Mouse (Mus musculus) liver, embryonic 14.5 days (tissue): Measurements from ENCODE around the gene Eng. TPM values are rescaled to one million over a fixed set of nuclear protein-coding genes. Genes with fewer than 3 reads are reported as not detected.

Source experiments
- ATAC-seq: fragments of 200-750 bp; cut with Nextera tagmentation; 2 replicates; pipeline ENCODE4 v1.8.0; 2017; ENCODE audit warnings: moderate number of reproducible peaks, mild to moderate bottlenecking, moderate library complexity; ENCODE audit not compliant: insufficient read depth
- DNase-seq, 3 experiments: peaks; one replicate each; pipeline ENCODE4 v3.0.0-alpha.2; 2012 to 2013; ENCODE audit warnings: low read depth in 3 of 3, low spot score in 3 of 3
- H3K27ac ChIP-seq: fragments of 300-500 bp; sonication (generic); 2 replicates; pipeline ENCODE4 v1.5.1; 2014; ENCODE audit warnings: moderate library complexity, mild to moderate bottlenecking, control low read depth, inconsistent platforms
- H3K27me3 ChIP-seq: fragments of 300-500 bp; sonication (generic); 2 replicates; pipeline ENCODE4 v1.6.1; 2014; ENCODE audit warnings: mild to moderate bottlenecking, low read length, moderate library complexity; ENCODE audit not compliant: control insufficient read depth, insufficient read depth
- H3K36me3 ChIP-seq: fragments of 300-500 bp; sonication (generic); replicated peaks from 2 replicates; pipeline ENCODE4 v1.6.1; 2014; ENCODE audit warnings: low read depth; ENCODE audit not compliant: control insufficient read depth, insufficient read depth
- H3K4me1 ChIP-seq, 2 experiments: fragments of 200-500 bp in 1 of 2; fragments of 300-500 bp in 1 of 2; sonication (generic) in 1 of 2; replicated peaks; 2 replicates each; pipeline ENCODE4 v1.6.1; 2012 to 2014; ENCODE audit warnings: antibody characterized with exemption in 1 of 2, inconsistent platforms in 1 of 2, low read length in 1 of 2; ENCODE audit not compliant: control insufficient read depth in 2 of 2, insufficient read depth in 2 of 2
- H3K4me2 ChIP-seq: fragments of 300-500 bp; sonication (generic); 2 replicates; pipeline ENCODE4 v1.6.1; 2014; ENCODE audit warnings: low read depth, mild to moderate bottlenecking, control low read depth, moderate library complexity
- H3K4me3 ChIP-seq, 2 experiments: fragments of 200-500 bp in 1 of 2; fragments of 300-500 bp in 1 of 2; sonication (generic) in 1 of 2; 2 replicates each; pipeline ENCODE4 v1.5.1; 2012 to 2014; ENCODE audit warnings: low read depth in 2 of 2, low read length in 2 of 2, mild to moderate bottlenecking in 2 of 2, control low read depth in 1 of 2, inconsistent platforms in 1 of 2, moderate library complexity in 1 of 2; ENCODE audit not compliant: insufficient read depth in 1 of 2
- H3K9ac ChIP-seq: fragments of 300-500 bp; sonication (generic); replicated peaks from 2 replicates; pipeline ENCODE4 v1.6.1; 2014; ENCODE audit warnings: mild to moderate bottlenecking, control low read depth, moderate library complexity
- H3K9me3 ChIP-seq: fragments of 300-500 bp; sonication (generic); 2 replicates; pipeline ENCODE4 v1.6.1; 2016; ENCODE audit warnings: low read length, mixed read lengths; ENCODE audit not compliant: control insufficient read depth
- CTCF ChIP-seq: IDR thresholded peaks from 2 replicates; pipeline ENCODE4 v1.5.1; 2016; ENCODE audit warnings: antibody characterized with exemption, low read depth, control low read depth
- EP300 ChIP-seq: IDR thresholded peaks from 2 replicates; pipeline ENCODE4 v1.6.1; 2016; ENCODE audit warnings: antibody characterized with exemption, low read depth
- WGBS: fragments of 180-500 bp; shearing (Covaris S2); extraction: QIAGEN DNeasy Blood & Tissue Kit; methylation state at CpG from one replicate; pipeline ENCODE4 v1.1.7; 2014; ENCODE audit not compliant: insufficient replicate concordance; 5-methylcytosine and 5-hydroxymethylcytosine counted together
- polyA plus RNA-seq, 2 experiments: library from polyadenylated mRNA; depleted of rRNA in 1 of 2; stranded (reverse) in 1 of 2; unstranded in 1 of 2; fragments of >200 nt; fragmentation: Nextera tagmentation in 1 of 2; extraction: Ambion mirVana in 1 of 2; gene quantifications; 2 replicates each; pipeline versions ENCODE4 v1.2.1 to v1.2.3; 2012 to 2014

Gene Eng
- polyA plus RNA-seq, 2 experiments = 13.9 to 15.4 TPM

GRCm38 (mm10) chr2:32658873-32659272 is 12.5 kb downstream of the Eng start:
- no peak overlapping the region for H3K9ac ChIP-seq
- H3K4me2 ChIP-seq = peak overlapping the region; percentile 0
- WGBS = 14% methylated on average over 2 of the region's 2 CpGs
- peak overlapping the region; percentile 15 for H3K27ac ChIP-seq
- no peaks in the 10 kb centered on the region for H3K27me3 ChIP-seq
- TF ChIP-seq CTCF (no peak), EP300 (peak; percentile 75)
- no peak for DNase-seq
- no peaks in the 10 kb centered on the region for H3K36me3 ChIP-seq
- no peaks in the 10 kb centered on the region for H3K9me3 ChIP-seq
- H3K4me1 ChIP-seq = peaks cover 11 to 45% of the 10 kb centered on the region in 2 experiments
- ATAC-seq = peak; percentile 67; the same call in 1 of the 2 replicates
- H3K4me3 ChIP-seq = no peak overlapping the region

GRCm38 (mm10) chr2:32661509-32662107 is 15.2 kb downstream of the Eng start:
- Histone ChIP-seq H3K9ac (no peak overlapping the region), H3K4me1 (peaks cover 5 to 38% of the 10 kb centered on the region in 2 experiments), H3K9me3 (no peaks in the 10 kb centered on the region), H3K27me3 (no peaks in the 10 kb centered on the region), H3K36me3 (no peaks in the 10 kb centered on the region), H3K4me3 (no peak overlapping the region), H3K4me2 (no peak overlapping the region), H3K27ac (no peak overlapping the region)
- TF ChIP-seq CTCF (no peak), EP300 (no peak)
- 37% methylated on average over 7 of the region's 7 CpGs for WGBS
- DNase-seq = no peak
- peak; percentile 56 for ATAC-seq

GRCm38 (mm10) chr2:32662291-32662690 is 15.9 kb downstream of the Eng start:
- no peak overlapping the region for H3K4me2 ChIP-seq
- no peaks in the 10 kb centered on the region for H3K36me3 ChIP-seq
- DNase-seq (no peak), ATAC-seq (no peak)
- no peak for TF ChIP-seq CTCF
- no peak for TF ChIP-seq EP300
- 62% methylated on average over 5 of the region's 5 CpGs for WGBS
- H3K4me3 ChIP-seq = no peak overlapping the region
- H3K27ac ChIP-seq = no peak overlapping the region
- H3K4me1 ChIP-seq = peaks cover 5 to 38% of the 10 kb centered on the region in 2 experiments
- H3K9me3 ChIP-seq = no peaks in the 10 kb centered on the region
- H3K27me3 ChIP-seq = no peaks in the 10 kb centered on the region
- H3K9ac ChIP-seq = no peak overlapping the region

- Histone ChIP-seq H3K4me3 (no peak overlapping the region), H3K27me3 (no peaks in the 10 kb centered on the region), H3K36me3 (no peaks in the 10 kb centered on the region), H3K9ac (no peak overlapping the region), H3K4me2 (no peak overlapping the region), H3K4me1 (peaks cover 2 to 26% of the 10 kb centered on the region in 2 experiments; a peak in 3 of 4 replicates), H3K9me3 (no peaks in the 10 kb centered on the region), H3K27ac (no peak overlapping the region)
- WGBS = 72% methylated on average over 8 of the region's 8 CpGs
- no peak for ATAC-seq
- TF ChIP-seq EP300 (no peak), CTCF (no peak)
- DNase-seq = no peak
Observed at GRCm38 (mm10) chr2:32665345-32665744, 18.9 kb downstream of the Eng start.

- 63% methylated on average over 6 of the region's 6 CpGs for WGBS
- H3K27me3 ChIP-seq = no peaks in the 10 kb centered on the region
- no peak overlapping the region for H3K4me2 ChIP-seq
- DNase-seq (no peak), ATAC-seq (no peak)
- no peak for TF ChIP-seq CTCF
- TF ChIP-seq EP300 = no peak
- H3K4me1 ChIP-seq = peaks cover 2 to 22% of the 10 kb centered on the region in 2 experiments; a peak in 3 of 4 replicates
- H3K27ac ChIP-seq = no peak overlapping the region
- no peak overlapping the region for H3K4me3 ChIP-seq
- H3K9ac ChIP-seq = no peak overlapping the region
- H3K9me3 ChIP-seq = no peaks in the 10 kb centered on the region
- no peaks in the 10 kb centered on the region for H3K36me3 ChIP-seq
Observed at GRCm38 (mm10) chr2:32665853-32666252, 19.5 kb downstream of the Eng start.
